Mouse (Mus musculus): ENCODE results near the gene Dip2b. TPM values are rescaled to one million over a fixed set of nuclear protein-coding genes. Genes with fewer than 3 reads are reported as not detected.

The Dip2b gene
- total RNA-seq (2021), result 1 to 10 TPM; 5.8 to 8.3 TPM
- long read RNA-seq, experiment 1, partial matches to known transcripts, result 3 of 8 reads
- long read RNA-seq, experiment 1, other reads (novel, unspliced or antisense), result 5 of 8 reads
- long read RNA-seq, experiment 2, full-length matches to known transcripts, result 2 of 8 reads
- long read RNA-seq, experiment 2, partial matches to known transcripts, result 0 of 8 reads
- long read RNA-seq, experiment 2, other reads (novel, unspliced or antisense), result 6 of 8 reads

DNA sequence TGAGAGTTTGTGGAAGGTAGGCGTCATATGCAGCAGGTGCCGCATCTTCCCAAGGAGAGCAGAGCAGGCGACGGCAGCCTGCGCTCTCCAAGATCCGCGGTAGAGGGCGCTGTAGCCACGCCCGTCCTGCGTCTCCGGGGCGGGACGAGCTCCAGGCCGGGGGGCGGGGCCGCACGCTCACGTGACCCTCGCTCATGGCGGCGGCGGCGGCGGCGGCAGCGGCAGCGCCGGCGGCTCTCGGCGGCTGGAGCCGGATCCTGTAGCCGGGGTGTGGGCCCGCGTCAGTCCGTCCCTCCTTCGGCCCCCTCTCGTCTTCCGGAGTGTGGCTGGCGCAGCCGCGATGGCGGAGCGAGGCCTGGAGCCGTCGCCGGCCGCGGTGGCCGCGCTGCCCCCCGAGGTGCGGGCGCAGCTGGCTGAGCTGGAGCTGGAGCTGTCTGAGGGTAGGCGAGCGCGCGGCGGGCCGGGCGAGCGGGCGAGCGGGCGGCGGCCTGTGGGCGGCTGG is at the start of gene Dip2b:
TSS of gene Dip2b (plus strand) at position 195 of the 502 bp plus-strand sequence.
- peak within 1 kb of the TSS; percentile 96 for H3K27ac ChIP-seq
- TF ChIP-seq CTCF (IDR thresholded peaks at IDR 0.05), result peak; percentile 98
- peak within 1 kb of the TSS; percentile 97 for H3K4me3 ChIP-seq
- intact Hi-C loops (cut with DNase I), result loop anchor here (1.0 to 10.0 kb wide), 3 partner anchors 88 to 266 kb away; partner anchors contain the start of genes Atf1 and Mettl7a1
- DNase-seq, result peak; percentile 98

DNA sequence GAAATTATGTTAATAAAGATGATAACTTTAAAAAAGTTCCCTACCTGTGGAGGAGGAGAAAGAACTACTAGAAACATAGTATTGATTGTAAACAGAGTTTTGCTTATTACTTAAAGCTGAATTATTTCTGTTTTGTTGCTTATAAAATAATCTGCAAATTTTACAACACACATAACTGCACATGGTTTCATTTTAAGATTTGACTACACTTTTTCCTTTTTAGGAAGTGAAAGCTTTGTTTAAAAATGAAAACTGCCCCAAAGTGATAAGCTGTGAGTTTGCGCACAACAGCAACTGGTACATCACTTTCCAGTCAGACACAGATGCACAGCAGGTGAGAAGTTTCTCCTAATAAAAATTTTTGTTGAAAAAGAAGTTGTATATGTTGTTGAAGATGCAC is 45.4 kb upstream of the Dip2b start:
- no peak overlapping the region for H3K27ac ChIP-seq
- intact Hi-C loops (cut with DNase I), result no loop called here
- TF ChIP-seq CTCF (IDR thresholded peaks at IDR 0.05), result no peak
- DNase-seq, result no peak
- H3K4me3 ChIP-seq, result no peak overlapping the region

DNA sequence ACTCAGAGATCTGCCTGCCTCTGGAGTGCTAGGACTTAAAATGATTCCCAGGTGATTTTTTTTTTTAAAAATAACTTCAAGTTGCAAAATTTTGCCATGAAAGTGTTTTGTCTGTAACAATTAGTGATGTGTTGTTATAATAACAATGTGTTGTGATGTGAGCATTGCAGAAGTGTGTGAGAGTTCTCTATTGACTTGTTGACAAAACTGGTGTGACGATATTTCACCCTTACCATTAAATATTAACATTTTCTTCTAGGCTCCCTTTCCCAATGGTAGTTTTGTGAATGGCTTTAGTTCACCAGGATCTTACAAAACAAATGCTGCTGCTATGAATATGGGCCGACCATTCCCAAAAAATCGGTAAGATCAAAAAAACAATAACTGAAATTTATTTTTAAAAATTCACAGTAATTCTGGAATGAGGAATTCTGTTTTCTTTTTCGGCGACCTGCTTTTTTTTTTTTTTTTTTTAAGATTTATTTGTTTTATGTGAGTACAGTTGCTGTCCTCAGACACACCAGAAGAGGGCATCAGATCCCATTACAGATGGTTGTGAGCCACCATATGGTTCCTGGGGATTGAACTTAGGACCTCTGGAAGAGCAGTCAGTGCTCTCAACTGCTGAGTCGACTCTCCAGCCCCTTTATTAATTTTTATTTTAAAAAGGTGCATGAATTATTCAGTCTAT is 41.2 kb upstream of the Dip2b start:
- DNase-seq, result no peak
- no peak for TF ChIP-seq CTCF (IDR thresholded peaks at IDR 0.05)
- Histone ChIP-seq H3K27ac (no peak overlapping the region), H3K4me3 (no peak overlapping the region)
- intact Hi-C loops (cut with DNase I), result no loop called here

DNA sequence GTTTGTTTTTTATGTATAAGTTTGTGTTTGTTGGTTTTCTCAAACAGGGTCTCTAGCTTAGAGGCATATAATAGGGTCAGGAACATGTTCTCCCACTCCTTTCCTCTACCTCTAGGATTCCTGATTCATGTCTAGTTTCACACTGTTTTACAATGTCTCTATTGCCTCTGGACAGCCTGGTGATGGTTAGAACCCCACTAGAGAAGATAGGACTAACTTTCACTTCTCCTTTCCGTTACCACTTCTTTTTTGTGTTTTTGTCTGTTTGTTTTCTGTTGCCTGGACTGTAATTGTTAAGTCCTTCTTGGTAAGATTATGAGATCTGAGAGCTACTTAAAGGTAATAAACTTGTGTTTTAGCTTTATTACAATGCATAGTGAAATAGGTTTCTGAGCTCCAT is 39.1 kb upstream of the Dip2b start:
- no peak for DNase-seq
- no peak for TF ChIP-seq CTCF (IDR thresholded peaks at IDR 0.05)
- no peak overlapping the region for H3K27ac ChIP-seq
- no peak overlapping the region for H3K4me3 ChIP-seq
- intact Hi-C loops (cut with DNase I), result no loop called here

DNA sequence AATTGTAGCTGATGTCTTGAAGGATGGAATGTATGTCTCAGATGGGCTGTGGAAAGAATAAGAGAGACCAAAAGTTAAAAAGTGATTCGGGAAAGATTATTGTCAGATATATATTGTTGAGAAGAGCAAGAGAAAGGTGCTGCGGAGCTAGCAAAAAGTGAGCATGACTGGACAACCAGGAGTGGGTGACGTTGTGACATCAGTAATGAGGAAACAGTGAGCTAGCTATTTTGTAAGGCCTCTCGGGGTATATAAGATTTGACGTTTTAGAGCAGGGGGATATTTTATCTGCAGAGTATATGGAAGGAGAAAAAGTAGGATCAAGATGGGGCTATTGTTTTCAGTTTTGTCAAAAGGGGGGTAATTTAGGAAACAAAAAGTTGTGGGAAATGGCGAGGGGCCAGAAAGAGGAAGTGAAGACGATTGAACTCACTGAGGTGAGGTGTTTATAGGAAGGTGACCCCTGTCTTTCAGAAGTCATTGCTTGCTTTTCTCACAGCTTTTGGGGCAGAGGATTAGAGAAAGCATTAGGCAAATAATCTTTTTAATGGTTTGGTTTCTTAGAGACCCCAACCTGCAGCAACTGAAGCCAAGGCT is 33.7 kb upstream of the Dip2b start:
- no peak overlapping the region for H3K4me3 ChIP-seq
- TF ChIP-seq CTCF (IDR thresholded peaks at IDR 0.05), result no peak
- intact Hi-C loops (cut with DNase I), result no loop called here
- H3K27ac ChIP-seq, result no peak overlapping the region
- no peak for DNase-seq

DNA sequence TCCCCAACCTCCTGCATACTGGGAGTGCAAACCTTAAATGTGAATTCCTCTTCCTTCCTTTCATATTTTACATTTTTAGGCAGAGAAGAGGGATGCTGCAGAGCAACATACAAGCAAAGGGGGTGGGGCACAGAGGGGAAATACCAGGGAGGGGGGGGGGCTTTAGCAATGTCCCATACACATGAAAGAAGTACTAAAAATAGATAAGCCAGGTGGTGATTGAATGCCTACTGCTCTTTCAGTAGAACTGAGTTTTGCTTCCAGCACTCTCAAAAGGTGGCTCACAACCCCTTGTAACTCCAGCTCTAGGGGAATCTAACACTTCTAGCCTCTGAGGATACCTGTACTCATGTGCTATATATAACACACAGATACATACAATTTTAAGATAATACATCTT is 32.3 kb upstream of the Dip2b start:
- TF ChIP-seq CTCF (IDR thresholded peaks at IDR 0.05), result no peak
- Histone ChIP-seq H3K27ac (no peak overlapping the region; the same call in 1 of the 2 replicates), H3K4me3 (no peak overlapping the region)
- intact Hi-C loops (cut with DNase I), result no loop called here
- DNase-seq, result no peak

DNA sequence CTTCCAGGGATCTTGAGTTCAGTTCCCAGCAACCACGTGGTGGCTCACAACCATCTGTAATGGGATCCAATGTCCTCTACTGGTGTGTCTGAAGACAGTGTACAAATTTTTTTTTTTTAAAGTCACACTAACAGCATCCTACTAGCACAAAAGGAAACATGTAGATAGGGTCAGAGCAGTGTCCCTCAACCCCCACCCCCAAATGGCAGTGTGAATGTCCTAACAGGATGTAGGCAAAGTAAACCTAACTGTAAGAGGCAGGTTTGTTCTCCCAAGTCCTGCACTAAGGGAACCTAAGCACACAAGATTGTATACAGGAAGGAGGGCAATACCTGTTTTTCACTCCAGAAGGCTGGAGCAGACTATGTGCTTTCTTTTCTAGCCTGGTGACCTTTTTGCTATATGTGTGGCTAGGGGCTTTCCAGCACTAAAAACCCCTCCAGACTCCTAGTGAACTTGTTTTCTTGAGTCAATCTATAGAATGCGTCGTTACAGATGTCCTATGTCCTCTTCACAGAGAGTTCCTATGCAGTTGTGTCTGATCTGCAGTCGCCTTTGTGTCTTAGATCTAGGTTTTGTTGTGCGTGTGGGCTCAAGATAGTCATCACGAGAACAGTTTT is 20.1 kb upstream of the Dip2b start:
- Histone ChIP-seq H3K27ac (no peak overlapping the region), H3K4me3 (no peak overlapping the region)
- no peak for TF ChIP-seq CTCF (IDR thresholded peaks at IDR 0.05)
- intact Hi-C loops (cut with DNase I), result no loop called here
- no peak for DNase-seq

DNA sequence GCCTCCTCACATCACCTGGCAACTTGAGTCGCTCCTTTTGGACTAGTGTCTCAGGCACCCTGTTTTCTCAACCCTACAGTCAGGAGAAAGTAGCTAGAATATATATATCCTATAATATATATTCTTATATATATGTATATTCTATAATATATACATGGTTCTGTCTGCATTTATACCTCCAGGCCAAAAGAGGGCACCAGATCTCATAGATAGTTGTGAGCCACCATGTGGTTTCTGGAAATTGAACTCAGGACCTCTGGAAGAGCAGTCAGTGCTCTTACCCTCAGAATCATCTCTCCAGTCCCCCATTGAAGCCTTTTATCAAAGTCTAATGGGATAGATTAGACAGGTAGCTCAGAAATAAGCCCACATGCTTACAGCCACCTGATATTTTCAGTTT is 17.3 kb upstream of the Dip2b start:
- H3K4me3 ChIP-seq, result no peak overlapping the region
- intact Hi-C loops (cut with DNase I), result loop anchor here (5.0 to 10.0 kb wide), 2 partner anchors 356 to 444 kb away; partner anchors contain the start of gene Letmd1
- TF ChIP-seq CTCF (IDR thresholded peaks at IDR 0.05), result no peak
- no peak for DNase-seq
- no peak overlapping the region for H3K27ac ChIP-seq

DNA sequence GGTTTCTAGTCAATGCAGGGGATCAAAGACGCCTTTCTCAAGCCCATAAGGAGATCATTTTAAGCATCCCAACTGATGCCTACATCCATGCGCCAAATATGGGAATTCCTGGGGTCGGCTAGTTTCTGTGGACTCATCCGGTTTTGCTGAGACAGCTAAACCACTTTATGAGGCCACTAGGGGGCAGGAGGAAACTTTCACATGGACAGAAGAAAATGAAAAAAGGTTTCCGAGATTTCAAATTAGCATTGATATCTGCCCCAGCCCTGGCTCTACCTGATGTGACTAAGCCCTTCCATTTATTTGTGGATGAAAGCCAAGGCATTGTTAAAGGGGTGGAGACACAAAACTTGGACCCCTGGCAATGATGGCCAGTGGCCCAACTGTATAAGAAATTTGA is 15.5 kb upstream of the Dip2b start:
- intact Hi-C loops (cut with DNase I), result loop anchor here (5.0 to 10.0 kb wide), 2 partner anchors 354 to 442 kb away; partner anchors contain the start of gene Letmd1
- peak; percentile 72 for TF ChIP-seq CTCF (IDR thresholded peaks at IDR 0.05)
- DNase-seq, result no peak

DNA sequence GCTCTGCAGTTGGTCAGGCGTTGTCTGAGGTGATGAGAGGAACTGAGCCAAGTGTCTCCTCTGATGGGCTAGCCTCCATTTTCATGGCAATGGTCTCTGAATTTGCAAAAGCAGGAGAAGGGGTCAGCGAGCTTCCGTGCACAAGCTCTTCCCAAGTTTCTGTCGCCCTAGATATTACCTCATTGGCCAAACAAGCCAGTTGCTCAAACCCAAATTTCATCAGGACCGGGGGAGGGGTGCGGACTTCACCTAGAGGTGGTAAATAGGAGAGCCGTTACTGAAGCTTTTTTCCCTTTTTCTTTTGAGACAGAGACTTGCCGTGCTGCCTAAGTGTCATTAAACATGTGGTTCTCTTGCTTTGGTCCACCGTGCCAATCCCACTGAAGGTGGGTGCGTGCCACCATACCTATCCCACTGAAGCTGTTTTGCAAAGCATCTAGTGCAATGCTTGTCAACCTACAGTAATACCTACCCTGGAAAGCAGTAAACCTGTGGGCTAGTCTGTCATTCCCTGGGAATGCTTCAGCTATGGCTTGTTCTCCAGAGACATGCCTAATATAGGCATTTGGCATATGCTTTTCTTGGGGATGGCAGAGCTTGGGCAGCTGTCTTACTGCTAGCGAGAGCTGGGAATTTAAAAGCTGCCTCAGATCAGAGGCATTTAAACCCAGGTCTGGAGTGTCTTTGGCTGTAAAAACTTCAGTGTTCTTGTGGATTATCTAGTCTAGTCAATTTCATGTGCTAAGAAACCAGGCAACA is 13.2 kb upstream of the Dip2b start:
- DNase-seq, result no peak
- no peak for TF ChIP-seq CTCF (IDR thresholded peaks at IDR 0.05)

More for the DNA sequence above, 15.5 kb upstream of the Dip2b start:
- Histone ChIP-seq H3K27ac (no peak overlapping the region), H3K4me3 (no peak overlapping the region)

DNA sequence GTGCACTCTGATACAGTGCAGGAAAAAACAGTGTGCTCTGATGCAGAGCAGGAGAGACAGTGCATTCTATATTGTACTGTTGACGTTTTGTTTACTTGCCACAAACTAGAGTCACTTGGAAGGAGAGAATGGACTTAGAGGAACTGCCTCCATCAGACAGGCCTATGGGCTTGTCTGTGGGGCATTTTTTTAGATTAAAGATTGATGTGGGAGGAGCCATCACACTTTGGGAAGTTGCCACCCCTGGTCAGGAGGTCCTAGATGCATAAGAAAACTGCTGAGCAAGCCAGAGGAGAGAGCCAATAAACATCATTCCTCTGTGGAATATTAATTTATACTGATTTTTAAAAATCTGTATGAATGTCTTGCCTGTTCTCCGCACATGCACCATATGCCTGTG is 10.3 kb upstream of the Dip2b start:
- intact Hi-C loops (cut with DNase I), result loop anchor here (10.0 kb wide), 1 partner anchor 437 kb away; the partner anchor contains the start of gene Letmd1
- Histone ChIP-seq H3K27ac (no peak overlapping the region), H3K4me3 (no peak overlapping the region)
- no peak for DNase-seq
- no peak for TF ChIP-seq CTCF (IDR thresholded peaks at IDR 0.05)

More for the DNA sequence above, 13.2 kb upstream of the Dip2b start:
- no peak overlapping the region for H3K4me3 ChIP-seq
- intact Hi-C loops (cut with DNase I), result loop anchor here (10.0 kb wide), 1 partner anchor 440 kb away; the partner anchor contains the start of gene Letmd1
- H3K27ac ChIP-seq, result no peak overlapping the region

DNA sequence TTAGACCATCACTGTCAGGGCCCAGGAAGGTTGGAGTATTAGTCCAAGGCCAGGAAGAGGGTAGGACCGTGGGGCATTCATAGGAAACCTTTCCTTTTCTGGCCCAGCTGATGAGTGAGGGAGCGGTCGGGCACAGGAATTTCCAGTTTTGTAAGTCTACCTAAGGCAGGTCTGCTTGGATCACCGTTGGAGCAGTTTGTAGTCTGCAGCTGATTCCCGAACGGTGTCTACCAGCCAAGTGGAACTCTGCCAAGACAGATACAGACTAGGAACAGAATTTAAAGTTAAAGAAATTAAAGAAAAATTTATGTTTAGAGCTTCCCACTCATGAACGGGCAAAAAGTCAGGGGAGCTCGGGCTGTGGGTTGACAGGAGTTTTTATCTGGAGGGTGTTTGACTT is 9.0 kb upstream of the Dip2b start:
- Histone ChIP-seq H3K4me3 (no peak overlapping the region), H3K27ac (no peak overlapping the region)
- DNase-seq, result no peak
- no peak for TF ChIP-seq CTCF (IDR thresholded peaks at IDR 0.05)
- intact Hi-C loops (cut with DNase I), result loop anchor here (10.0 kb wide), 1 partner anchor 435 kb away; the partner anchor contains the start of gene Letmd1

Measured in gastrocnemius, adult 2 months (tissue).